Mouse (Mus musculus): ENCODE results near the gene Map7d1.
"Not testable (repeated sequence)": the region's sequence is repeated elsewhere in the genome, so short reads cannot be mapped to it uniquely, and the experiment has no call there.

Gene Map7d1

GRCm38 (mm10) chr4:126239862-126240475 lies 16.2 kb downstream of the Map7d1 start:
- DNase-seq = no peak

DNA sequence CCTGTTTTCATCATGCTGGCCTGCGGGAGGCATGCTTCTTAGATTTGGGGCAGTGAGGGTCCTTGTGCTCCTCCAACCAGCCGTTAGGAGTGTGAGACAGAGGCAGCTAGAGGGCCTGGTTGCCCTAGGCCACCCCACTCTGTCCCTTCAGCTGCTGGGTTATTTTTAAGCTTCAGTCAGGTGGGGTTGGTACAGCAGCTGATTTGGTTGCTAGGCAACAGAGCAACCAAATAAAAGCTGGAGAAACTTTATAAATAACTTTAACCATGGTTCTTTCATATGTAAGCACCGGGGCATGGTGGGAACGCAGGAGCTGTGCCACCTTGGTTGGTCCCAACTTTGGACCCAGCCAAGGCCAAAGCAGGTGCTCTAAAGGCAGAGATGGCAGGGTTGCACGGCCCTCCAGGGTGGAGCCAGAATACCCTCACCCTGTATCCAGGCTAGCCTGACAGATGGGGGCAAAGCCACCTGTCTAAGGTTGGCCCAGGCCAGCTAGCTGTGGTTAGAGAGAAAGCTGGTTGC lies 18.4 kb downstream of the Map7d1 start:
- no peak for DNase-seq

- no peak for DNase-seq
Observed at GRCm38 (mm10) chr4:126236467-126237280, 19.5 kb downstream of the Map7d1 start.

GRCm38 (mm10) chr4:126235191-126235590 lies 21.0 kb downstream of the Map7d1 start:
- no peak for DNase-seq

DNA sequence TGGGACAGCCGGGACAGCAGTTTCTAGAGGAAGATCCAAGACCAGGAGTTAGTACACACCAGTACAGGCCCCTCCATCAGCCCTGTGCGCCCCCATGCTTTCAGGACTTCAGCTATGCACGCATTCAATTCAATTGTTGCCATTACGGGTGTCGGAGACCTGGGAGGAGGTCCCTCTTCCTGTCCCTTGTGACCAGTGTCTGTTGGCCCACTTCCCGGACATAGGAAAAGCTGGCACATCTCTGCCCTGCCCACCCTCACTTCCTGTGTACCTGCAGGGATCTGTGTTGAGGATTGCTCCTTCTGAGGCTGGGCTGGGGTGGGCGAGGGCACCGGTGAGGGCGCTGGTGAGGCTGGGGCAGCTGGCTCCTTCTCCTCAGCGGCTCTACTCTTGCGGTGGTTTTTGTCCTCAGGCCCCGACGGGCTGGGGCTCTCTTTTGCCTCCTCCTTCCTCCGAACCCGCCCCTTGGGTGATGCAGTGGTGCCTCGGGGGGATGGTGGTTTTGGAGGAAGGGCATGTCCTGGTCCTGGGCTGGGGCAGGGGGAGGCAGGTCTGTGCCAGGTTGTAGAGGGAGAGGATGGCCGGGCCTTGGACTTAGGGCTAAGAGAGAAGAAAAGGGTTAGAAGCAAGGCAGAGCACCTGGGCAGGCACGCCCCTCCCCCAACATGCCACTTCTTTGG lies 21.5 kb downstream of the Map7d1 start:
- no peak for DNase-seq

DNA sequence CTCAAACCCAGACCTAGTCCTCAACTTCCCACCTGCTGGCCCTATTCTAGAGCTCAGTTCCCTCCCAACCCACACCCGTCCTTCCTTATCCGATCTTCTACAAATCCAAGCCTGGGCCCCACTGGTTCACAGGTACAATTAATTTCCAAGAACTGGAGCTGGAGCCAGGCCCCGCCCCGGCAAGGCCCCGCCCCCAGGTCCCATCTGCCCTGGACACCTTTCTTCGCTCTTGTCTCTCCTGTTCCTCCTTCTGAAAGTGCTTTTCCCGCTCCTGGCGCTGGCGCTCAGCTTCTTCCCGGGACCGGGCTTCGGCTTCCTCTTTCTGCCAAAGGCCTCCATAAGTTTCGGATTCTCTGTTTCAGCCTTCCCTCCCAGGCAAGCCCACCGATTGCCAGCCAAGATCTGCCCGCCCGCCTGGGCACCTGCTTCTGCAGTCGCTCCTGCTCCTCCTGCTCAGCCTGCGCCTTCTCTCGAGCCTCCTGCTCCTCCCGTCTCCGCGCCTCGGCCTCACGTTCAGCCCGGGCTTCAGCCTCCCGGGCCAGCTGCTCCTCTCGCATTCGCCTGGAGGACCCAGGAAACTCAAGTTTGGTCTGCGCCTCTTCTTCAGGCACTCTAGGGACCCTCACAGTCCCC lies 22.4 kb downstream of the Map7d1 start:
- no peak for DNase-seq

DNA sequence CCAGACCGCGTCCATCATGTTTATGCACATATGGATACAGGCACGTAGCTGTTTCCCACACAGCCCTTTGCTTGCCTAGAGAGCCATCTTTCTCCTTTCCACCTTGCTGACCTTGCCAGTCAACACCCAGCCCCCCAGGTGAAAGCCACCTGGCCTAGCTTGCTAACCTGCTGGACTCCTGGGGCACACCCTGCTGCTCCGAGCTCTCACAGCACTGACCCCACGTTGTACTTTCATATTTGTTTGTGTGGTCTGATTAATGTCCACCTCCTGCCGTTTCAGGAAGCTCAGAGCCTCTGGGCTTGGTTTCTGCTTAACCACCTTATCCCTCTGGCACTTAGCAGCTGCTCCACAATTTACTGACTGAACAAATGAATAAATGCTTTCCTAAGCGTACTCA lies 26.2 kb downstream of the Map7d1 start:
- no peak for DNase-seq

- no peak for DNase-seq
Observed at GRCm38 (mm10) chr4:126228144-126228543, 28.0 kb downstream of the Map7d1 start.

GRCm38 (mm10) chr4:126227077-126227761 lies 28.9 kb downstream of the Map7d1 start:
- peak; percentile 91 for DNase-seq

GRCm38 (mm10) chr4:126226640-126227039 lies 29.5 kb downstream of the Map7d1 start:
- DNase-seq = no peak

GRCm38 (mm10) chr4:126222631-126223030 lies 33.5 kb downstream of the Map7d1 start:
- DNase-seq = no peak

DNA sequence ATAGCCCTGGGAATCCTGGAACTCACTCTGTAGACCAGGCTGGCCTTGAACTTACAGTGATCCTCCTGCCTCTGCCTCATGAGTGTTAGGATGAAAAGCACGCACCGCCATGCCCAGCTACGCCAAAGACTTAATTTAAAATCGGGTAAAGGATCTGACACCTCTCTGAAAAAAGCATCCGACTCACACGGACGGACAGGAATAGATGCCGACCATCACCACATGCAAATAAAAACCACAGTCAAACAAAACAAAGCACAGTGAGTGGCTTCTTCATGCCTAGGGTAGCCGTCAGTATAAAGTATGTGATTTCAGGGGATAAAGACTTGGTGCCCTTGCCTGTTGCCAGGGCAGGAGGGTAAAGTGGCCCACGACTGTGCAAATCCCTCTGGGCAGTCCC lies 36.1 kb downstream of the Map7d1 start:
- no peak for DNase-seq

DNA sequence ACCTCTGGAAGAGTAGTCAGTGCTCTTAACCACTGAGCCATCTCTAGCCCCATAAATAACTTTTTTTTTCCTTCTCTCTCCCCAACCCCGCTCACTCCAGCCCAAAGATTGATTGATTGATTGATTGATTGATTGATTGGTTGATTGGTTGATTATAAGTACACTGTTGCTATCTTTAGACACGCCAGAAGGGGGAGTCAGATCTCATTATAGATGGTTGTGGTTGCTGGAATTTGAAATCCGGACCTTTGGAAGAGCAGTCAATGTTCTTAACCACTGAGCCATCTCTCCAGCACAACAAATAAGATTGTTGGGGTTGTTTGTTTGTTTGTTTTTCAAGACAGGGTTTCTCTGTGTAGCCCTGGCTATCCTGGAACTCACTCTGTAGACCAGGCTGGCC lies 36.6 kb downstream of the Map7d1 start:
- DNase-seq = not testable (repeated sequence)

GRCm38 (mm10) chr4:126217771-126218170 lies 38.4 kb downstream of the Map7d1 start:
- no peak for DNase-seq

DNA sequence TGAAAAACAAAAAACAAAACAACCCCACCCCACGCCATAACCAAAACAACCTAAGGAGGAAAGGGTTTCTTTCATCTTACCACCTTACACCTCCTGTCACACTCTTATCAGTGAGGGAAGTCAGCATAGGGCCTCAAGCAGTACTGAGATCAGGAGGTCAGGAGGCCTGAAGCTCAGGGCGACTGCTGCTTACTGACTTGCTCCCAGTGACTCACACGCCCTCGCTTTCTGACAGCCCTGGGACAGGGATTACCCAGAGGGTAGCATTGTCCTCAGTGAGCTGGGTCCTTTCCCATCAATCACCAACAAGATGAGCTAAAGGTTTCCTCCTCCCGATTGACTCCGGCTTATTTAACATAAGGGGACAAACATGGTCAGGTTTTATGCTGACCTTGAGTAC lies 49.1 kb downstream of the Map7d1 start:
- DNase-seq = no peak

- no peak for DNase-seq
Observed at GRCm38 (mm10) chr4:126205386-126205785, 50.8 kb downstream of the Map7d1 start.

GRCm38 (mm10) chr4:126204661-126205230 lies 51.4 kb downstream of the Map7d1 start:
- DNase-seq = no peak

GRCm38 (mm10) chr4:126204016-126204415 lies 52.1 kb downstream of the Map7d1 start:
- no peak for DNase-seq

- DNase-seq = no peak
Observed at GRCm38 (mm10) chr4:126203336-126203895, 52.7 kb downstream of the Map7d1 start.

DNA sequence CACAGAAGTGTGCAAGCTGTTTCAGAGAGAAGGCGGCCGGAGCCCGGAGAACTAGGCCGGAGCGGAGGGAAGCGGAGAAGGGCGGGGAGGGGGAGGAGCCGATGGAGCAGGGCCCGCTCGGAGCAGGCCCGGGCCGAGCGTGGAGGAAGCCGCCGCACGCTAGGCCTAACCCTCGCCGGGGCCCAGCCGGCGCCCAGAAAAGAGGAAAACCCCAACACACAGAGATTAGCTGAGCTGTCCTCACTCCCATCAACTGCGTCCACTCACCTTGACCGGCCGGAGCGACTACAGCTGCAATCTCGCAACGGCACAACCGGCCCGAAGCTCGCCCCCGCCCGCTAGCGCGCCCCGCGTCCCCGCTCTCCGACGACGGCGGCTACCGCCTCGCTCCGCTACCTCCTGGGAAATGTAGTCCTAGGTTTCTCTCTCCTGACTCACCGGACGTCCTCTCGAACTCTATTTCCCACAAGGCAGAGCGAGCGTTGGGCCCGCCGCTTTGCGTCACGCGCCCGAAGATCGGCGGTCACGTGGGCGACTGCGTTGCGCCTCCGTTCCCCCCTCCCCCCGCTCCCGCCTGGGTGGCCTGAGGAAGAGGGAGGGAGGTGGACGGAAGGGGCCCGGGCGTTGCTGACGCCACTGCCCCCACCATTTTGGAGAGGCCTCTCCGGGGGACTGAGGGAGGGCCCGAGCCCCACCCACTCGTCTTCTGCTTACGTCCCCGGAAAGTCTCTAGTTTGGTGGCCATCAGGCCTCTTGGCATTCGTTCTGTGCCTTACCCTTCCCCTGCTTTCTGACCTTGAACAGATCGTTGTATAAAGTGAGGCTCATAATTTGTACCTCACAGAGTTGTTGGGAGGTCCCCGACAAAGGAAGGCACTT lies 53.6 kb downstream of the Map7d1 start, which contains the start of gene Thrap3:
Thrap3 (minus strand) TSS at position 458 of the 879 bp plus-strand sequence.
- DNase-seq = peak; percentile 99
